Mouse (Mus musculus): ENCODE results near the gene Snx27. TPM values are rescaled to one million over a fixed set of nuclear protein-coding genes. Genes with fewer than 3 reads are reported as not detected.

The Snx27 gene
- total RNA-seq, 1 experiment: 33.1 TPM

DNA sequence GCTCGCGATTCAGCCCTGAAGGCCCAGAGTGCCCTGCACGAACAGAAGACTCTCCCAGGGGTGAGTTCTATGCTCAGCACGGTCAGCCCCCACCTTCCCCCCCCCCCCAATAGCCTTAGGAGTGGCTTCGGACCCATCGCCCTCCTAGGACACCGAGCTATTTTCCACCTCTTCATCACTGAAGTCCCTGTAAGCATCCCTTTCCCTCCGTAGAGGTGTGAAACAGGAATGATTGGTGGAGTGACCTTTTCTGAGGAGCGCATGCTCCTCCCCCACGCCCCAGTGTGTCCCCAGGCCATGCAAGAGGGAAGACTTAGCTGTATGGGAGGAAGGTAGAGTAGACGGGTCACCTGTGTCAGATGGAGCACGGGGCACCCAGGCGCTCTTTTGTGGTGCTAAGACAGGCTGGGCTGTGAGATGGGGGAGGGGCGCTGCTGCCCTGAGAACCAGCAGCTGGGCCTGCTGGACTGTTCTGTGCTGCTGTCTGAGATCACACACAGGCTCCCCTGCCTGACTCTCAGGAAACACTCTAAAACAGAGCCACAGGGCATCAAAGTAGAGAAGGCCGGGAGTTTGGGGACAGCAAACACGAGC is 102.1 kb downstream of the Snx27 start, which contains the start of gene Riiad1:
Riiad1 (minus strand) TSS at position 51 of the 594 bp plus-strand sequence.
- in situ Hi-C loops (cut with MboI; ENCODE audit: low sequenced_read_pairs in 2 of 2, unreplicated experiment in 2 of 2): no loop called here
- Histone ChIP-seq H3K4me1 (ENCODE audit: control insufficient read depth in 2 of 2, insufficient read depth in 2 of 2, low read length in 2 of 2, poor library complexity in 1 of 2) (peaks cover 2 to 13% of the 10 kb centered on the region in 2 experiments; a peak in 1 of 4 replicates), H3K9ac (ENCODE audit: insufficient read depth, low read depth, low read length, poor library complexity, severe bottlenecking) (no peak within 1 kb of the TSS), H3K4me3 (ENCODE audit: insufficient read depth in 1 of 2, low read depth in 1 of 2, low read length in 2 of 2, poor library complexity in 1 of 2, severe bottlenecking in 1 of 2) (peak within 1 kb of the TSS; percentile 41 to 70; a peak in 3 of 4 replicates), H3K9me3 (ENCODE audit: control insufficient read depth, insufficient read depth, low read depth, low read length) (no peaks in the 10 kb centered on the region), H3K27ac (ENCODE audit: insufficient read depth, low read depth, low read length, poor library complexity, severe bottlenecking) (no peak within 1 kb of the TSS), H3K36me3 (ENCODE audit: control insufficient read depth, insufficient read depth, low read length, poor library complexity, severe bottlenecking) (no peaks in the 10 kb centered on the region)
- no peak for TF ChIP-seq CHD2 (IDR thresholded peaks at IDR 0.05; ENCODE audit: low read depth, low read length)
- TF ChIP-seq MAFK (IDR thresholded peaks at IDR 0.05; ENCODE audit: insufficient read depth, low read depth, low read length): no peak
- TF ChIP-seq ZC3H11A (IDR thresholded peaks at IDR 0.05; ENCODE audit: borderline replicate concordance, low read depth, low read length): no peak
- no peak for TF ChIP-seq ZNF384 (IDR thresholded peaks at IDR 0.05; ENCODE audit: low read depth, low read length)
- no peak for TF ChIP-seq HCFC1 (IDR thresholded peaks at IDR 0.05; ENCODE audit: borderline replicate concordance, insufficient read depth, low read length)
- no peak for DNase-seq (ENCODE audit: low read depth, low spot score)

GRCm38 (mm10) chr3:94479564-94479963 is 103.0 kb downstream of the Snx27 start:
- no peaks in the 10 kb centered on the region for H3K9me3 ChIP-seq (ENCODE audit: control insufficient read depth, insufficient read depth, low read depth, low read length)
- TF ChIP-seq CHD2 (IDR thresholded peaks at IDR 0.05; ENCODE audit: low read depth, low read length) (no peak), HCFC1 (IDR thresholded peaks at IDR 0.05; ENCODE audit: borderline replicate concordance, insufficient read depth, low read length) (no peak), ZNF384 (IDR thresholded peaks at IDR 0.05; ENCODE audit: low read depth, low read length) (no peak)
- in situ Hi-C loops (cut with MboI; ENCODE audit: low sequenced_read_pairs in 2 of 2, unreplicated experiment in 2 of 2): no loop called here
- DNase-seq (ENCODE audit: low read depth, low spot score): no peak
- H3K9ac ChIP-seq (ENCODE audit: insufficient read depth, low read depth, low read length, poor library complexity, severe bottlenecking): no peak overlapping the region
- H3K4me3 ChIP-seq (ENCODE audit: insufficient read depth in 1 of 2, low read depth in 1 of 2, low read length in 2 of 2, poor library complexity in 1 of 2, severe bottlenecking in 1 of 2): peak overlapping the region; percentile 41 to 70; a peak in 3 of 4 replicates
- H3K4me1 ChIP-seq (ENCODE audit: control insufficient read depth in 2 of 2, insufficient read depth in 2 of 2, low read length in 2 of 2, poor library complexity in 1 of 2): peaks cover 2 to 11% of the 10 kb centered on the region in 2 experiments; a peak in 1 of 4 replicates
- H3K27ac ChIP-seq (ENCODE audit: insufficient read depth, low read depth, low read length, poor library complexity, severe bottlenecking): no peak overlapping the region
- H3K36me3 ChIP-seq (ENCODE audit: control insufficient read depth, insufficient read depth, low read length, poor library complexity, severe bottlenecking): no peaks in the 10 kb centered on the region

- Histone ChIP-seq H3K4me3 (ENCODE audit: insufficient read depth in 1 of 2, low read depth in 1 of 2, low read length in 2 of 2, poor library complexity in 1 of 2, severe bottlenecking in 1 of 2) (no peak overlapping the region), H3K27ac (ENCODE audit: insufficient read depth, low read depth, low read length, poor library complexity, severe bottlenecking) (no peak overlapping the region), H3K4me1 (ENCODE audit: control insufficient read depth in 2 of 2, insufficient read depth in 2 of 2, low read length in 2 of 2, poor library complexity in 1 of 2) (peaks cover 2 to 11% of the 10 kb centered on the region in 2 experiments; a peak in 1 of 4 replicates), H3K9me3 (ENCODE audit: control insufficient read depth, insufficient read depth, low read depth, low read length) (no peaks in the 10 kb centered on the region), H3K9ac (ENCODE audit: insufficient read depth, low read depth, low read length, poor library complexity, severe bottlenecking) (no peak overlapping the region), H3K36me3 (ENCODE audit: control insufficient read depth, insufficient read depth, low read length, poor library complexity, severe bottlenecking) (no peaks in the 10 kb centered on the region)
- no peak for DNase-seq (ENCODE audit: low read depth, low spot score)
- in situ Hi-C loops (cut with MboI; ENCODE audit: low sequenced_read_pairs in 2 of 2, unreplicated experiment in 2 of 2): no loop called here
- TF ChIP-seq CHD2 (IDR thresholded peaks at IDR 0.05; ENCODE audit: low read depth, low read length) (no peak), ZC3H11A (IDR thresholded peaks at IDR 0.05; ENCODE audit: borderline replicate concordance, low read depth, low read length) (no peak), ZNF384 (IDR thresholded peaks at IDR 0.05; ENCODE audit: low read depth, low read length) (no peak), MAFK (IDR thresholded peaks at IDR 0.05; ENCODE audit: insufficient read depth, low read depth, low read length) (no peak), HCFC1 (IDR thresholded peaks at IDR 0.05; ENCODE audit: borderline replicate concordance, insufficient read depth, low read length) (no peak)
These were observed 103.8 kb downstream of the Snx27 start for GRCm38 (mm10) chr3:94478591-94479169.

DNA sequence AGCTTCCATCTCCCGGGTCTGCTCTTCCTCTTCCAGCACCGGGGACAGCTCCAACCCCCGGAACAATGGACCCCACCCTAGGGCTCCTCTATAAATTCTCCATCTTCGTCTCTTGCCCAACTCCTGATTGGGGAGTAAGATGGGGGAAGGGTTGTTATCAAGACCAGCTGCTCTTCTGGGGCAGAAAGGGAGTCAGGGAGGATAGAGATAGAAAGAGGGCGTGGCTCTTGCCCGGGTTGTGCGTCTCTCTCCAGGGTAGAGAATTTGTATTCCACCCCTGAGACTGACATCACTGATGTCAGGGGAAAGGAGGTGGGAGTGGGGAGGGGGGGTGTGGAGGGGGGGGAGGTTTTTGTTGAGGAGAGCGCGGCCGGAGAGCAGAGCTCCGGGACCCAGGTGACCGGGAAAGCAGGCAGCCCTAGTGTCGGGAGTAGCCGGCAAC is 104.5 kb downstream of the Snx27 start, which contains the start of gene Celf3:
Celf3 (plus strand) TSS at position 315 of the 442 bp plus-strand sequence.
- in situ Hi-C loops (cut with MboI; ENCODE audit: low sequenced_read_pairs in 2 of 2, unreplicated experiment in 2 of 2): no loop called here
- Histone ChIP-seq H3K36me3 (ENCODE audit: control insufficient read depth, insufficient read depth, low read length, poor library complexity, severe bottlenecking) (no peaks in the 10 kb centered on the region), H3K9ac (ENCODE audit: insufficient read depth, low read depth, low read length, poor library complexity, severe bottlenecking) (no peak within 1 kb of the TSS), H3K9me3 (ENCODE audit: control insufficient read depth, insufficient read depth, low read depth, low read length) (no peaks in the 10 kb centered on the region), H3K4me3 (ENCODE audit: insufficient read depth in 1 of 2, low read depth in 1 of 2, low read length in 2 of 2, poor library complexity in 1 of 2, severe bottlenecking in 1 of 2) (peak within 1 kb of the TSS in 1 of 2 experiments; percentile 29; a peak in 1 of 4 replicates), H3K4me1 (ENCODE audit: control insufficient read depth in 2 of 2, insufficient read depth in 2 of 2, low read length in 2 of 2, poor library complexity in 1 of 2) (peaks cover 2 to 11% of the 10 kb centered on the region in 2 experiments; a peak in 1 of 4 replicates), H3K27ac (ENCODE audit: insufficient read depth, low read depth, low read length, poor library complexity, severe bottlenecking) (no peak within 1 kb of the TSS; the same call in 1 of the 2 replicates)
- no peak for TF ChIP-seq ZNF384 (IDR thresholded peaks at IDR 0.05; ENCODE audit: low read depth, low read length)
- TF ChIP-seq MAFK (IDR thresholded peaks at IDR 0.05; ENCODE audit: insufficient read depth, low read depth, low read length): no peak
- no peak for TF ChIP-seq HCFC1 (IDR thresholded peaks at IDR 0.05; ENCODE audit: borderline replicate concordance, insufficient read depth, low read length)
- TF ChIP-seq ZC3H11A (IDR thresholded peaks at IDR 0.05; ENCODE audit: borderline replicate concordance, low read depth, low read length): no peak
- no peak for DNase-seq (ENCODE audit: low read depth, low spot score)

Data from ES-E14 (cell line).